ENCODE assay signal across 8 mouse cellular contexts in the genomic region with DNA sequence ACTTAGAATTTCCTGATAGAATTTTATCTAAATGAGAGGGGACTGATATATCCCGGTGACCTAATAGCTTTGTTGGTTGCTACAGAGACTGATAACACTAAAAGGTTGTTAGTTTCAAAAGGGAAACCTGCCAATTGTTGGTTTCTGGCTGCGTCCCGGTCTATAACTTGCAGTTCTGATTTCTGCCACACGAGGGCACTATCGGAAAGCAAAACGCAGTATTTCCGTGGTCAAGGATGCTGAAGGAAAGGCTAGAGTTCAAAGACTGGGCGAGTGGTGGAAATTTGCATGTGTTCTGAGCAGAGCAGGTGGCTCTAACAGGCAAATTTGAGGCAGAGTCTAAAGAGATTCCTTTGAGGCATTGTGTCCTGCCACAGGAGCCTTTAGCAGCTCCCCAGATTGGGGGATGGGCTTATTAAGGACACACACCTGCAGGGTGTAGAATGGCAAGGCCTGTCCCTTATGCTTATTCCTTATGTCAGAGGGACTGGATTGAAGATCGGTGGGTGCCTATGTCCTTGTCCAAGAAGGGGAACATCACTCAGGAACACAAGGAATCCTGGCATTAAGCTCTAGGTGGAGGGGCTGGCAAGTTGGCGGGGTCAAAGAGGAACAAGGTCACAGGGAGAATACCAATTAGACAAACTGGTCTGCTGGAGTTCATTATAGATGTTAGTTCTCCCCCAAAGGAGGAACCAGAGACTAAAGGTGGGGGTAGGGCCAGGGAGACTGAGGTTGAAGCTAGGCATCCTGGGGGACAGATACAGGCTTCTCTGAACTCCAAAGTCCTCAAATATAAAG. TPM values are rescaled to one million over a fixed set of nuclear protein-coding genes. Genes with fewer than 3 reads are reported as not detected.
DNase-seq lines count a peak whose midpoint lies in the region.

No protein-coding gene starts in this region.

- DNase-seq in 416B (ENCODE audit: low read depth) = peak; percentile 85
- DNase-seq in adrenal gland, adult (ENCODE audit: inconsistent age in 2 of 2, low spot score in 1 of 2) = peak; percentile 78 to 94
- DNase-seq in embryo, embryonic 10 days (ENCODE audit: low spot score) = peak; percentile 87
- DNase-seq in heart, adult 18-20 months = peak; percentile 75 to 93
- DNase-seq in kidney, postnatal 25 days = peak; percentile 76 to 93
- DNase-seq in lung, adult 18-20 months = peak; percentile 71 to 74
- peak; percentile 14 for DNase-seq in ovary, adult 18-20 months (ENCODE audit: low spot score)
- DNase-seq in thymus, postnatal 0 days (ENCODE audit: low spot score) = peak; percentile 73

RNA-seq across cellular contexts. Expression of a gene that starts 22.1 kb away (rescaled TPM):
- 1 to 10 TPM; 9.8 to 10.0 TPM for total RNA-seq in heart, adult 18-20 months (2021)
- 87.0 and 90.7 TPM in 2 replicates for polyA plus RNA-seq in thymus, postnatal 0 days (2015; fragmentation: Nextera tagmentation; extraction: Ambion mirVana)

Comparison
In these comparisons a context has a peak if more than half of its experiments do, and no peak if none do; other contexts are left out.
1. Peak in every context shown above with its lines: DNase-seq.
2. DNase-seq: peak in every context shown above with its lines; median percentile 87 in embryo, embryonic 10 days; 86 in adrenal gland, adult; 85 in 416B; 84 in kidney, postnatal 25 days; 84 in heart, adult 18-20 months; 73 in thymus, postnatal 0 days; 72 in lung, adult 18-20 months; 14 in ovary, adult 18-20 months.